Mouse (Mus musculus) heart, embryonic 14.5 days (tissue): ENCODE data around the gene Hus1. TPM values are rescaled to one million over a fixed set of nuclear protein-coding genes. Genes with fewer than 3 reads are reported as not detected.

ENCODE experiments used
- ATAC-seq: fragments of 200-750 bp; cut with Nextera tagmentation; 2 replicates; pipeline ENCODE4 v1.8.0; 2017; ENCODE audit warnings: low read depth, moderate TSS enrichment; ENCODE audit not compliant: insufficient number of reproducible peaks, insufficient read depth, low FRiP score
- H3K27ac ChIP-seq, 2 experiments: fragments of 200-500 bp in 1 of 2; fragments of 300-500 bp in 1 of 2; sonication (generic) in 1 of 2; replicated peaks in 1 of 2; 2 replicates each; pipeline ENCODE4 v1.5.1; 2012 to 2014; ENCODE audit warnings: low read depth in 2 of 2, low read length in 2 of 2, control low read depth in 1 of 2, mild to moderate bottlenecking in 1 of 2, mixed read lengths in 1 of 2; ENCODE audit not compliant: control insufficient read depth in 1 of 2, insufficient read depth in 1 of 2
- H3K27me3 ChIP-seq: fragments of 300-500 bp; sonication (generic); 2 replicates; pipeline ENCODE4 v1.6.1; 2014; ENCODE audit warnings: mild to moderate bottlenecking, low read length, control low read depth; ENCODE audit not compliant: control insufficient read depth, insufficient read depth
- H3K36me3 ChIP-seq: fragments of 300-500 bp; sonication (generic); 2 replicates; pipeline ENCODE4 v1.6.1; 2014; ENCODE audit warnings: mild to moderate bottlenecking, control low read depth, low read length, mixed read lengths; ENCODE audit not compliant: control insufficient read depth, insufficient read depth
- H3K4me1 ChIP-seq, 2 experiments: fragments of 200-500 bp in 1 of 2; fragments of 300-500 bp in 1 of 2; sonication (generic) in 1 of 2; 2 replicates each; pipeline ENCODE4 v1.6.1; 2012 to 2014; ENCODE audit warnings: low read length in 2 of 2, control low read depth in 1 of 2, mixed read lengths in 1 of 2; ENCODE audit not compliant: control insufficient read depth in 2 of 2, insufficient read depth in 2 of 2
- H3K4me2 ChIP-seq: fragments of 300-500 bp; sonication (generic); 2 replicates; pipeline ENCODE4 v1.6.1; 2014; ENCODE audit warnings: mild to moderate bottlenecking, low read length
- H3K4me3 ChIP-seq, 2 experiments: fragments of 200-500 bp in 1 of 2; fragments of 300-500 bp in 1 of 2; sonication (generic) in 1 of 2; 2 replicates each; pipeline ENCODE4 v1.5.1; 2012 to 2014; ENCODE audit warnings: low read length in 2 of 2, mild to moderate bottlenecking in 2 of 2, control low read depth in 1 of 2, low read depth in 1 of 2, moderate library complexity in 1 of 2; ENCODE audit not compliant: control insufficient read depth in 1 of 2, insufficient read depth in 1 of 2
- H3K9ac ChIP-seq: fragments of 300-500 bp; sonication (generic); 2 replicates; pipeline ENCODE4 v1.6.1; 2014; ENCODE audit warnings: mild to moderate bottlenecking, low read length
- H3K9me3 ChIP-seq: fragments of 300-500 bp; sonication (generic); 2 replicates; pipeline ENCODE4 v1.6.1; 2016; ENCODE audit warnings: low read length, control low read depth; ENCODE audit not compliant: control insufficient read depth
- WGBS: fragments of 180-500 bp; shearing (Covaris S2); extraction: QIAGEN DNeasy Blood & Tissue Kit; methylation state at CpG from one replicate; pipeline ENCODE4 v1.1.7; 2014; 5-methylcytosine and 5-hydroxymethylcytosine counted together
- polyA plus RNA-seq: library from polyadenylated mRNA; unstranded; fragments of >200 nt; fragmentation: Nextera tagmentation; extraction: Ambion mirVana; gene quantifications from 2 replicates; pipeline ENCODE4 v1.2.1, GENCODE M21; 2014

Gene Hus1
- polyA plus RNA-seq, 1 experiment from 2014 or later: 15.1 TPM

GRCm38 (mm10) chr11:8983237-8983861, 27.6 kb downstream of the Hus1 start:
- H3K27me3 ChIP-seq: no peaks in the 10 kb centered on the region
- no peak overlapping the region for H3K9ac ChIP-seq
- no peak overlapping the region for H3K4me2 ChIP-seq
- no peak overlapping the region for H3K4me3 ChIP-seq
- no peaks in the 10 kb centered on the region for H3K9me3 ChIP-seq
- H3K4me1 ChIP-seq: peaks cover 0 to 6% of the 10 kb centered on the region in 2 experiments; a peak in 2 of 4 replicates
- no peak overlapping the region for H3K27ac ChIP-seq
- no peaks in the 10 kb centered on the region for H3K36me3 ChIP-seq
- WGBS: 37% methylated on average over 6 of the region's 6 CpGs
- no peak for ATAC-seq

- ATAC-seq: no peak
- no peak overlapping the region for H3K9ac ChIP-seq
- H3K36me3 ChIP-seq: no peaks in the 10 kb centered on the region
- H3K27ac ChIP-seq: no peak overlapping the region
- no peaks in the 10 kb centered on the region for H3K4me1 ChIP-seq
- no peaks in the 10 kb centered on the region for H3K27me3 ChIP-seq
- 79% methylated on average over 4 of the region's 4 CpGs for WGBS
- H3K9me3 ChIP-seq: no peaks in the 10 kb centered on the region
- H3K4me2 ChIP-seq: no peak overlapping the region
- H3K4me3 ChIP-seq: no peak overlapping the region
These were observed 32.8 kb downstream of the Hus1 start for GRCm38 (mm10) chr11:8978154-8978553.

- Histone ChIP-seq H3K9ac (no peak within 1 kb of the TSS), H3K4me1 (no peaks in the 10 kb centered on the region), H3K36me3 (no peaks in the 10 kb centered on the region), H3K27ac (no peak within 1 kb of the TSS), H3K4me2 (no peak within 1 kb of the TSS), H3K9me3 (no peaks in the 10 kb centered on the region), H3K27me3 (no peaks in the 10 kb centered on the region), H3K4me3 (no peak within 1 kb of the TSS)
- WGBS: 74% methylated on average over 3 of the region's 3 CpGs
- ATAC-seq: no peak
These were observed 37.8 kb downstream of the Hus1 start, which contains the start of gene Pkd1l1 for GRCm38 (mm10) chr11:8973166-8973565. TSS of gene Pkd1l1 (minus strand) at chr11:8973266.

GRCm38 (mm10) chr11:8972093-8972492, 38.9 kb downstream of the Hus1 start:
- Histone ChIP-seq H3K4me1 (no peaks in the 10 kb centered on the region), H3K9me3 (no peaks in the 10 kb centered on the region), H3K27ac (no peak overlapping the region), H3K9ac (no peak overlapping the region), H3K36me3 (no peaks in the 10 kb centered on the region), H3K4me2 (no peak overlapping the region), H3K27me3 (no peaks in the 10 kb centered on the region), H3K4me3 (no peak overlapping the region)
- no peak for ATAC-seq
- WGBS: 48% methylated on average over 6 of the region's 6 CpGs

- Histone ChIP-seq H3K4me3 (no peak overlapping the region), H3K9ac (no peak overlapping the region), H3K36me3 (no peaks in the 10 kb centered on the region), H3K9me3 (no peaks in the 10 kb centered on the region), H3K27ac (no peak overlapping the region), H3K4me1 (no peaks in the 10 kb centered on the region), H3K4me2 (no peak overlapping the region), H3K27me3 (no peaks in the 10 kb centered on the region)
- no peak for ATAC-seq
- WGBS: 65% methylated on average over 9 of the region's 9 CpGs
These were observed 40.5 kb downstream of the Hus1 start for GRCm38 (mm10) chr11:8970509-8970908.

GRCm38 (mm10) chr11:8968094-8968493, 42.9 kb downstream of the Hus1 start:
- Histone ChIP-seq H3K27ac (no peak overlapping the region), H3K4me3 (no peak overlapping the region), H3K4me1 (no peaks in the 10 kb centered on the region), H3K9me3 (no peaks in the 10 kb centered on the region), H3K9ac (no peak overlapping the region), H3K4me2 (no peak overlapping the region), H3K36me3 (no peaks in the 10 kb centered on the region), H3K27me3 (no peaks in the 10 kb centered on the region)
- no peak for ATAC-seq
- WGBS: 93% methylated on average over 7 of the region's 7 CpGs

GRCm38 (mm10) chr11:8958572-8958971, 52.4 kb downstream of the Hus1 start:
- no peak overlapping the region for H3K4me2 ChIP-seq
- no peak overlapping the region for H3K4me3 ChIP-seq
- WGBS: 73% methylated on average over 10 of the region's 10 CpGs
- no peak overlapping the region for H3K27ac ChIP-seq
- ATAC-seq: no peak
- H3K27me3 ChIP-seq: no peaks in the 10 kb centered on the region
- H3K9ac ChIP-seq: no peak overlapping the region
- H3K4me1 ChIP-seq: peaks cover 3% of the 10 kb centered on the region in 2 experiments
- no peaks in the 10 kb centered on the region for H3K9me3 ChIP-seq
- no peaks in the 10 kb centered on the region for H3K36me3 ChIP-seq

GRCm38 (mm10) chr11:8958108-8958507, 52.9 kb downstream of the Hus1 start:
- no peaks in the 10 kb centered on the region for H3K9me3 ChIP-seq
- no peak for ATAC-seq
- H3K4me2 ChIP-seq: no peak overlapping the region
- H3K27me3 ChIP-seq: no peaks in the 10 kb centered on the region
- H3K9ac ChIP-seq: no peak overlapping the region
- H3K27ac ChIP-seq: no peak overlapping the region
- H3K4me1 ChIP-seq: peaks cover 3 to 5% of the 10 kb centered on the region in 2 experiments
- H3K4me3 ChIP-seq: no peak overlapping the region
- 50% methylated on average over 4 of the region's 4 CpGs for WGBS
- no peaks in the 10 kb centered on the region for H3K36me3 ChIP-seq
